Mouse (Mus musculus) ES-Bruce4 (cell line): ENCODE measurements around the gene Syt1.

Source experiments
- CTCF ChIP-seq: IDR thresholded peaks from one replicate; pipeline ENCODE4 v1.8.1; 2011; ENCODE audit warnings: low read depth, low read length
- EP300 ChIP-seq: IDR thresholded peaks from 2 replicates; pipeline ENCODE4 v1.6.1; 2011; ENCODE audit warnings: low read depth, low read length; ENCODE audit not compliant: insufficient read depth
- POLR2A ChIP-seq: IDR thresholded peaks from one replicate; pipeline ENCODE4 v1.8.1; 2011; ENCODE audit warnings: low read length; ENCODE audit not compliant: insufficient read depth

- TF ChIP-seq POLR2A = no peak
- TF ChIP-seq CTCF = no peak
- TF ChIP-seq EP300 = no peak
These were observed 309.2 kb downstream of the Syt1 start for GRCm38 (mm10) chr10:108701361-108702128.
